Mouse (Mus musculus) embryonic facial prominence, embryonic 11.5 days (tissue): ENCODE measurements around the gene Atg4d. TPM values are rescaled to one million over a fixed set of nuclear protein-coding genes. Genes with fewer than 3 reads are reported as not detected.
"Not testable (repeated sequence)": the region's sequence is repeated elsewhere in the genome, so short reads cannot be mapped to it uniquely, and the experiment has no call there.

Source experiments
- ATAC-seq: fragments of 200-750 bp; cut with Nextera tagmentation; replicated peaks from 2 replicates; pipeline ENCODE4 v1.8.0; 2017; ENCODE audit warnings: low read depth; ENCODE audit not compliant: insufficient number of reproducible peaks, low FRiP score, low TSS enrichment
- DNase-seq: peaks from one replicate; pipeline ENCODE4 v3.0.0-alpha.2; 2015; ENCODE audit warnings: low spot score
- H3K27ac ChIP-seq: fragments of 300-500 bp; sonication (generic); replicated peaks from 2 replicates; pipeline ENCODE4 v1.5.1; 2014; ENCODE audit warnings: mild to moderate bottlenecking, low read depth, low read length, control low read depth
- H3K27me3 ChIP-seq: fragments of 300-500 bp; sonication (generic); 2 replicates; pipeline ENCODE4 v1.6.1; 2014; ENCODE audit warnings: mild to moderate bottlenecking, low read length, moderate library complexity, mixed read lengths; ENCODE audit not compliant: control insufficient read depth, insufficient read depth
- H3K36me3 ChIP-seq: fragments of 300-500 bp; sonication (generic); replicated peaks from 2 replicates; pipeline ENCODE4 v1.6.1; 2014; ENCODE audit warnings: low read depth, mild to moderate bottlenecking, low read length, moderate library complexity, mixed read lengths; ENCODE audit not compliant: control insufficient read depth, insufficient read depth
- H3K4me1 ChIP-seq: fragments of 300-500 bp; sonication (generic); 2 replicates; pipeline ENCODE4 v1.6.1; 2014; ENCODE audit warnings: low read length, mixed read lengths; ENCODE audit not compliant: control insufficient read depth, insufficient read depth
- H3K4me2 ChIP-seq: fragments of 300-500 bp; sonication (generic); 2 replicates; pipeline ENCODE4 v1.6.1; 2014; ENCODE audit warnings: low read depth, mild to moderate bottlenecking, control low read depth, low read length, moderate library complexity
- H3K4me3 ChIP-seq: fragments of 300-500 bp; sonication (generic); 2 replicates; pipeline ENCODE4 v1.5.1; 2014; ENCODE audit warnings: low read depth, low read length, control low read depth
- H3K9ac ChIP-seq: fragments of 300-500 bp; sonication (generic); replicated peaks from 2 replicates; pipeline ENCODE4 v1.6.1; 2014; ENCODE audit warnings: mild to moderate bottlenecking, control low read depth, low read length
- H3K9me3 ChIP-seq: fragments of 300-500 bp; sonication (generic); replicated peaks from 2 replicates; pipeline ENCODE4 v1.6.1; 2016; ENCODE audit warnings: mild to moderate bottlenecking, low read length, inconsistent platforms, mixed read lengths; ENCODE audit not compliant: control insufficient read depth
- WGBS: fragments of 180-500 bp; shearing (Covaris S2); extraction: QIAGEN DNeasy Blood & Tissue Kit; methylation state at CpG from one replicate; pipeline ENCODE4 v1.1.7; 2014; 5-methylcytosine and 5-hydroxymethylcytosine counted together
- polyA plus RNA-seq: library from polyadenylated mRNA; unstranded; fragments of >200 nt; fragmentation: Nextera tagmentation; extraction: Ambion mirVana; gene quantifications from 2 replicates; pipeline ENCODE4 v1.2.1, GENCODE M21; 2014

The Atg4d gene
- 28.5 and 31.1 TPM in 2 replicates for polyA plus RNA-seq

DNA sequence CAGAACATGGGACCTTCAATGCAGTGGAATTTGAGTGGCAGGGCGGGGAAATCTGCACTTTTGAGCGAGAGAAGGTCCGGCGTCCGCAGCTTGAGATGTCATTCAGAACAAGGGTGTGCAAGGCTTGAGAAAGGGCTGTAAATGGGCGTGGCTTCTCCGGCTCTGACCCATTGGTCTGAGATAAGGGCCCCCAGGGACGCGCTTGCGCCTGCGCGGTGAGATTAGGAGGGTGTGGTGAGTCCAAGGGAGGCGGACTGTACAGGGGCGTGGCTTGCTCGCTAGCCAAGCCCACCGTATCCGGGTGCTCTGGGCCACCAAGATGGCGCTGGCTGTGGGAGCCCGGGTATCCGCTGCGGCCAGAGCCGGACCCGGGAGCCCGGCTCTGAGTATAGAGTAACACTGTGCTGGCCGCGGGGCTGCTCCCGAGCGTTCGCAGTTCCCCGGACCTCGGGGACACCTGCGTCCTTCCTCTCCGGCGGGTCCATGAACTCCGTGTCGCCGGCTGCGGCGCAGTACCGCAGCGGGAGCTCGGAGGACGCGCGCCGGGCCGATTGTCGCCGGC, at the start of gene Atg4d:
Gene Atg4d, plus strand, starts transcription at position 294 of the 562 bp plus-strand sequence.
- Histone ChIP-seq H3K36me3 (peaks cover 4% of the 10 kb centered on the region), H3K27ac (peak within 1 kb of the TSS; percentile 60), H3K9me3 (no peaks in the 10 kb centered on the region), H3K4me3 (peak within 1 kb of the TSS; percentile 91), H3K27me3 (no peaks in the 10 kb centered on the region), H3K4me2 (peak within 1 kb of the TSS; percentile 83), H3K9ac (peak within 1 kb of the TSS; percentile 92), H3K4me1 (no peaks in the 10 kb centered on the region; the same call in 1 of the 2 replicates)
- peak; percentile 95 for ATAC-seq
- DNase-seq: peak; percentile 99
- under 1% methylated on average over 48 of the region's 49 CpGs for WGBS

DNA sequence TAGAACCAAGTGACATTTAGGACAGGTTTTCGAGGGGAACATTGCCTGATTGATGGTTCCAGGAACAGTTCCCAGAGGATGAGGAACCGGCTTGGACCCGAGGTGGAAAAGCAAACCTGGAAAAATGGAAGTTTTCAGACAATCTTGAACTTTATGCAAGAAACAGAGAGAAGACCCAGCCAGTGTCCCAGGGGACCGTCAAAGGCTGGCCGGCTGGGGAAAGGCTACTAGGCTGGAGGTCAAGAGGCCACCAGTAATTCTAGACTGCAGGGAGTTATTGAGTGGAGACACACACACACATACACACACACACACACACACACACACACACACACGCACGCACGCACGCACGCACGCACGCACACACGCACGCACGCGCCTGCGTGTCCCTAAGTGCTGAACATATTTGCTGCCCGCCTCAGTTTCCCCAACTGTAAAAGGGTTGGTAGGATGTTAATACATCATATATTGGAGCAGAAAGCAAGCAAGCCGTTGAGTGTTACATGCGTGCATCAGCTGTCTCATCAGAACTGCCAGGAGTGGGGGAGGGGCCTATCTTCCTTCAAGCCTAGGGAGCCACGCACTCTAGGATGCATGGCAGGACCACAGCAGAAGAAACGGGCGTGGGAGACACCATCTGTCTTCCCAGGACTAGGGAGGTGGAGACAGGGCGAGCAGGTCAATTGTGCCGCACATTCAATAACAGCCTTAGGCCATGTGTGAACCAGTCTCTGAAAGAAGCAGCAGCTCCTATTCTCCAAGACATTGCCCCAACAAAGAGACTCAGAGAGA, 48.8 kb upstream of the Atg4d start:
- ATAC-seq: no peak
- H3K36me3 ChIP-seq: no peaks in the 10 kb centered on the region
- DNase-seq: no peak
- 61% methylated on average over 19 of the region's 25 CpGs for WGBS
- no peaks in the 10 kb centered on the region for H3K9me3 ChIP-seq
- H3K27ac ChIP-seq: no peak overlapping the region
- no peaks in the 10 kb centered on the region for H3K4me1 ChIP-seq
- no peak overlapping the region for H3K4me2 ChIP-seq
- H3K9ac ChIP-seq: no peak overlapping the region
- H3K27me3 ChIP-seq: no peaks in the 10 kb centered on the region
- H3K4me3 ChIP-seq: no peak overlapping the region

DNA sequence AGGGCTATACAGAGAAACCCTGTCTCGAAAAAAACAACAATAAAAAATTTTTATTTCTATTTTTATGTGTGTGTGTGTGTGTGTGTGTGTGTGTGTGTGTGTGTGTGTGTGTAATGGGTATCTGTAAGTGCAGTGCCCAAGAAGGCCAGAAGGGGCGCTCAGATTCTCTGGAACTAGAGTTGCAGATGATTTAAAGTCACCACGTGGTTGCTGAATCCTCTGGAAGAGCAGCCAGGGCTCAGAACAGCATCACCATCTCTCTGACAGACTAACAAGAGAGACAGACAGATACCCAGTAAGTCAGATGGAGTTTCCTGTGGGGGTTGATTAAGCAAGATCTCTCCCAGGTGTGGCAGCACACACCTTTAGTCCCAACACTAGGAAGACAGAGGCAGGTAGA, 45.3 kb upstream of the Atg4d start:
- Histone ChIP-seq H3K27ac (no peak overlapping the region), H3K9me3 (no peaks in the 10 kb centered on the region), H3K4me1 (no peaks in the 10 kb centered on the region), H3K9ac (no peak overlapping the region), H3K36me3 (no peaks in the 10 kb centered on the region), H3K4me3 (no peak overlapping the region), H3K27me3 (no peaks in the 10 kb centered on the region), H3K4me2 (no peak overlapping the region)
- 55% methylated on average over 3 of the region's 3 CpGs for WGBS
- ATAC-seq (no peak), DNase-seq (no peak)

DNA sequence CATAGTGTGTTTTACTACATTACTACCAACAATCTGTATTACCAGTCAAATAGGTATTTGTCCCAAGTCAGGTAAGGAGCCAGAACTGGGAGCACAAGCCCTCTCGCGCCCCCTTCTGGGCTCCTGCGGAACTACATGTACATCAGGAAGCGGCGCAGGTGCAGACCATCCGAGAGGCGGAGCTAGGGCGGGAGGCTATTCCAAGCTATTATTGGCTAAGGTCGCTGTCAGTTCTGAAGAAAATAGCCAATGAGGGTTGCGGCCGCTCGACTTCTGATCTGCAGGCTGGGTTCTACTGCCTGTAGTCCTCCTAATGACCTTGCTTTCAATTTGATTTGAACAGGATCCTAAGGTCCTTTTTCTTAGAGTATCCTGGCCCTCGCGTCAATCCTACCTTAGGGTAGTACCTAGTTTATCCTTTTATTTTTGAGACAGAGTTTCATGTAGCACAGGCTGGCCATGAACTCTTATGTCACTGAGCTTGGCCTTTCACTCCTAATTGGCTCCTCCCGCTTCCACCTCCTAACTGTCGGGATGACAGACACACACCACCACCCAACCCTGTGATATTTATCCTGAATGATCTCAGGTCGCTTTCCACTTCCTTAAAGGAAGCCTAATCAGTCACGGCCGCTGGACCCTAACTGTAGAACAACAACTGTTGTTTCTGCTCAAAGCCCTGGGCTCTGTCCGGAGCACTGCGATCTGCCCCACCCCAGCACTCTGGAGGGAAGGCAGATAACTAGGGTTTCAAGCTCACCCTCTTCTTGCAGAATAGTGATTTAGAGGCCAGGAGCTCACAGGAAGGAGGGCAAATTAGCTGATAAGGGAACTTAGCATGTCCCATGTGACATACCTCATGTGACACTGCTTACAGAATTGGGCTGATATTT, 44.4 kb upstream of the Atg4d start:
- DNase-seq (peak; percentile 91), ATAC-seq (peak; percentile 77)
- Histone ChIP-seq H3K27me3 (no peaks in the 10 kb centered on the region), H3K4me2 (no peak overlapping the region), H3K36me3 (no peaks in the 10 kb centered on the region), H3K27ac (no peak overlapping the region), H3K4me3 (no peak overlapping the region), H3K9me3 (no peaks in the 10 kb centered on the region), H3K4me1 (no peaks in the 10 kb centered on the region), H3K9ac (no peak overlapping the region)
- 13% methylated on average over 21 of the region's 21 CpGs for WGBS

DNA sequence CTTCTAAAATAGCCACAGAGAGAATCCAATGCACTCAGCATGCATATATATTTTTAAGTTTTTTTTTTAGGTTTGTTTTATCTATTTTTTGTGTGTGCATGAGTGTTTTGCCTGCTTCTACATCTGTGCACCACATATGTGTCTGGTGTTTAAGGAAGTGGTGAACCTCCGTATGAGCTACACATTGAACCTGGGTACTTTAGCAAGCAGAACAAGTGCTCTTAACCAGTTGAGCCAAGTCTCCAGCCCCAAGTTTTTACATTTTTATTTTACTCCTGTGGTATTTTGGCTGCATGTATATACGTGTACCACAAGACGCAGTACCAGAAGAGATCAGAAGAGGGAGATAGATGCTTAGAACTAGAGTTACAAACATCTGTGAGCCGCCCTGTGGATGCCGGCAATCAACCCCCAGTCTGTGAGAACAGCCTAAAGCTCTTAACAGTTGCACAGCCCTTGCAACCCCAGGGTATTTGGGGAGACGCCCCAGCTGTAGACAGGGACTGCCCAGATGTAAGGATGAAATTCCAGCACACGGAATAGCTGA, 43.6 kb upstream of the Atg4d start:
- 13% methylated on average over 7 of the region's 7 CpGs for WGBS
- H3K4me1 ChIP-seq: no peaks in the 10 kb centered on the region
- H3K9me3 ChIP-seq: no peaks in the 10 kb centered on the region
- H3K4me3 ChIP-seq: no peak overlapping the region
- H3K36me3 ChIP-seq: no peaks in the 10 kb centered on the region
- no peak overlapping the region for H3K27ac ChIP-seq
- H3K27me3 ChIP-seq: no peaks in the 10 kb centered on the region
- H3K9ac ChIP-seq: no peak overlapping the region
- H3K4me2 ChIP-seq: no peak overlapping the region
- 0 out of 2 replicates have a peak, but pooled peaks have one; percentile 34 for ATAC-seq
- DNase-seq: peak; percentile 91

DNA sequence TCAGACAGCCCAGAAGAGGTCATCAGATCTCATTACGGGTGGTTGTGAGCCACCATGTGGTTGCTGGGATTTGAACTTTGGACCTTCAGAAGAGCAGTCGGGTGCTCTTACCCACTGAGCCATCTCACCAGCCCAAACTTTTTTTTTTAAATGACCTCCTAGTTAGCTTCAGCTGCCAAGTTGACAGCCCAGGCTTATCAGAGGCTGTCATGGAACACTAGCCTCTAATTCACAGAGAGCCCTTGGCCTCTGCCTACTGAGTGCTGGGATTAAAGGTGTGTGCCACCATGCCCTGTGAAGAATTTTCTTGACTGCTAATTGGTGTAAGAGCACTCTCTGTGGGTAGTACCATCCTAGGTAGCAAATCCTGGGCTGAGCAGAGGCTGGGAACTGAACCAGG, 41.6 kb upstream of the Atg4d start:
- not testable (repeated sequence) for H3K9me3 ChIP-seq, H3K4me2 ChIP-seq, DNase-seq, H3K27ac ChIP-seq, H3K27me3 ChIP-seq, ATAC-seq, H3K4me1 ChIP-seq, H3K4me3 ChIP-seq, H3K9ac ChIP-seq, H3K36me3 ChIP-seq
- WGBS: 100% methylated on average over 1 of the region's 2 CpGs

DNA sequence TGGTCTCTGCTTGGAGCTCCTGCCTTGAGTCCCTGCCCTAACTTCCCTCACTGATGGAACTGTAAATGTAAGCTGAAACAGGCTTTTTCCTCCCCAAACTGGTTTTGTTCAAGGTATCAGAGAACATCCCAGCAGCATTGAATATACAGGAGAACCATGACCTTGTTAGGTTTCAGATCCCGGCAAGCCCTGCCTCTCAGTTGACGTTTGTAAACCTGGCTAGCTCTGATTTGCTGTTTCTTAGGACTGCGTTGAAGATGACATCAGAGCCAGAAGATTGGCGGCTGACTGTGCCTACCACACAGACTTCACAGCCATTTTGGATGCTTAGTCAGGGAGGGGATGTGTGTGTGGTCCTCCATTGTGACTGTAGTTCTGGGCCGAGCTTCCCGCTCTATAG, 41.2 kb upstream of the Atg4d start:
- no peak for DNase-seq
- Histone ChIP-seq H3K4me3 (no peak overlapping the region), H3K27me3 (no peaks in the 10 kb centered on the region), H3K4me2 (no peak overlapping the region), H3K4me1 (no peaks in the 10 kb centered on the region), H3K36me3 (no peaks in the 10 kb centered on the region), H3K27ac (no peak overlapping the region), H3K9me3 (no peaks in the 10 kb centered on the region), H3K9ac (no peak overlapping the region)
- 93% methylated on average over 6 of the region's 6 CpGs for WGBS
- no peak for ATAC-seq
